Mouse (Mus musculus) adrenal gland, postnatal 14 days (tissue): Measurements from ENCODE around the gene Olfr412. TPM values are rescaled to one million over a fixed set of nuclear protein-coding genes. Genes with fewer than 3 reads are reported as not detected.

Experiments used
- DNase-seq: peaks from one replicate; pipeline ENCODE4 v3.0.0; 2021; ENCODE audit warnings: mixed read lengths
- long read RNA-seq, 2 experiments: library from polyadenylated mRNA; stranded (forward); transcript quantifications; one replicate each; pipeline ENCODE4 v2.0.0; 2021
- total RNA-seq: library from RNA; stranded (reverse); gene quantifications from 2 replicates; pipeline ENCODE4 v1.2.3, GENCODE M21; 2021

Olfr412 gene
- total RNA-seq = not detected in 2 replicates
- long read RNA-seq, experiment 1 = 0 reads
- long read RNA-seq, experiment 2 = 0 reads

- DNase-seq = no peak
These were observed at the start of gene Olfr412 for GRCm38 (mm10) chr11:74361769-74362168. TSS of gene Olfr412 (plus strand) at chr11:74362069.

GRCm38 (mm10) chr11:74326044-74326443 is 35.8 kb upstream of the Olfr412 start:
- DNase-seq = no peak

- no peak for DNase-seq
These were observed 33.1 kb upstream of the Olfr412 start for GRCm38 (mm10) chr11:74328781-74329180.

DNA sequence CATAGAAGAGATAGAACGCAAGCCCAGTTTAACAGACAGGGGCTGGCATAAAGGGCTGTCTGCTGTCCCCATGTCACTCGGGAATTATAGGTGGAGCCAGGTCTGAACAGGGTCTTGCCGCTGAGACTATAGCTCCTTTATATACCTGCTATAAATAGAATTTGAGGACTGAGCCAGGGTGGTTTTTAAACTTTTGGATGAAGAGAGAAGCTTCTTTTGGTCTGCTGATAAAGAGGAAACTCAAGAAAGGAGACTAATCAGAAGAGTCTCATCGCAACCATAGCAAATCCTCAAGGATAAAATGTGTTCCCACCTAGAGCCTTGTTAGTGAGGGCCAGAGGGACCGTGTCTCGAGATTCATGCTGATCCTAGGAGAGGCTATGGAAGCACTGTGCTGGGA is 23.9 kb upstream of the Olfr412 start, which contains the start of gene Olfr410:
Gene Olfr410 (minus strand): TSS at position 101 of the 400 bp plus-strand sequence.
- no peak for DNase-seq

DNA sequence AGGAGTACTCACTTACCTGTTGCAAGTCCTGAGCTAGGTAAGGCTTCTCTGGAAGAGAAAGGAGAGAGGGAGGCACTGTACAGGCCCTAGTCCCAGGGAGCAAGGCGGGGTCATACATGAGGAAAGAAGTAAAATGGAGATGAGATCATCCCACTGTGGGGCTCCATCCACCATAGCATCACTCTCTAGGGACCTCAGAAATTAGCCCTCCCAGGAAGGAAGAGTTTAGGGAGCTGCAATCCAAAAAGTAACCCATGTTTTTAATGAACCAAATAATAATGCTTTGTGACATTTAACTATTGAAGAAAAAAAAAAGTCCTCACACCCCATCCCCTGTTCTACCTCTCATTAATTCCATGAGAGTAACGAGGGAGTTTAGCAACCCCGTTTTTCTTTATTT is 9.3 kb upstream of the Olfr412 start, which contains the start of gene Olfr411:
Gene Olfr411 (minus strand): TSS at position 101 of the 400 bp plus-strand sequence.
- no peak for DNase-seq

DNA sequence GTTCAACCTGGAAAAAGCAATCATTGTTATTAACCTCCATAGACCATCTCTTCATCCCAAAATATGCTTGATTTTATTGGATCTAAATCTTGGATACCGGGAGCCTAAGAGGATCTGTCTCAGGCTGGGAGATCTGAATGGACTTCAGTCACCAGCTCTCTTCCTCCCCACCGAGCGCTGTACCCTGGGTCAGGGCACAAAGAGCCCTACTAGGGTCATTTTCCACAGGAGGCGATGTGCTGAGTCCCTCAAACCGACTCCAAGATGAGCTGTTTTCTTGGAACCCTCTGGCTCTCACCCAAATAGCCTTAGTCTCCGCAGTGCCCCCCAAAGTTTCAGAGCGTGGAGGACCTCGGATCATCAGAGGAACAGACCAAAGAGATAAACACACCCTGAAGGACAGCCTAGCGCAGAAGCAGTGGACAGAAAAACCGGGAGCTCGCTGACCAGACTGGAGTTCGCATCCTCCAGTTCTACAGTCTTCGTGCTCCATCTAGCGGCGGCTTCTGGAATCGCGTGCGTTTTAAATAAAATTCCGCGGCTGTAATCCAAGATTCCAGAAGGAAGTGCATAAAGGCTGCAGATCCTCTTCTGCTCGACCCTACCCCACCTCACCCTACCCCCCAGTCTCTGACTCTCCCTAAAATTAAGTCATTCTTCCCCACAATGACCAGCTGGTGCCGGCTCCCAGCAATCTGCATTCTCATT is 9.7 kb downstream of the Olfr412 start:
- peak; percentile 83 for DNase-seq

- DNase-seq = peak; percentile 75
These were observed 15.0 kb downstream of the Olfr412 start for GRCm38 (mm10) chr11:74376847-74377246.

- DNase-seq = peak; percentile 65
These were observed 17.5 kb downstream of the Olfr412 start for GRCm38 (mm10) chr11:74379166-74379873.

DNA sequence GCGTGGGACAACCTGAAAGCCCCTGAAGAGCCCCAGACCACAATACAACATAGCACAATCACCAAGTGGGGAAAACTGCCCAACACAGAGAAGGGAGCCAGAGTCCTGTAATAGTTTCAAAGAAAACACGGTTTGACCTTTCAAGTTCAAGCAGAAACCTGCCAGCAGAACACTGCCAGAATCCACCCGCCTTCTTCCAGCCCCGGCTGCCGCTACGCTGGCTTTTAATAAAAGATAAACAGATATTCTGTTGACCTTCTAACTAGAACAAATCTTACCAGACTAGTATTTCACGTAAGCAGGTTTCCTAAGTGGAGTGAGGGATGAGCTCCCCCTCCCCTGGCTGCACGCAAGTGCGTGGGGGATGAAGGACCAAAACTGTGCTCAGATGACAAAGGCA is 23.8 kb downstream of the Olfr412 start:
- peak; percentile 64 for DNase-seq

DNA sequence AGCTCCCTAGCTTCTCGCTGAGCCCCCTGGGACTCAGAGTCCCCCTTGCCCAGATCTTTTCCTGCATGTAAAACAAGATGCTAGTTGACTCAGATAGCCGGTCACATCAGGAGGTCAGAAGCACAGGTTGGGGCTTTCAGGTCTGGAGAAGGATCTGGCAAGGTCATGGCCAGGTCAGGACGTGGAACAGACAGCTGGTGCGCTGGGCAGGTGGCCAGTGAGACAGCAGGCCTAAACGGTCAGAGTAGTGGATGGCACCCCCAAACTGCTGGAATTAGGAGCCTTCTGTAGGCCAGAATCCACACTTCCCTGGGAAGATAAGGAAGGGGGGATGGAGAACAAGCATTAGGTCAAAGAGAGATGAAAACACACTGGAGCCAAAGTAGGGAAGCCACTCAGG is 25.3 kb downstream of the Olfr412 start:
- DNase-seq = no peak

DNA sequence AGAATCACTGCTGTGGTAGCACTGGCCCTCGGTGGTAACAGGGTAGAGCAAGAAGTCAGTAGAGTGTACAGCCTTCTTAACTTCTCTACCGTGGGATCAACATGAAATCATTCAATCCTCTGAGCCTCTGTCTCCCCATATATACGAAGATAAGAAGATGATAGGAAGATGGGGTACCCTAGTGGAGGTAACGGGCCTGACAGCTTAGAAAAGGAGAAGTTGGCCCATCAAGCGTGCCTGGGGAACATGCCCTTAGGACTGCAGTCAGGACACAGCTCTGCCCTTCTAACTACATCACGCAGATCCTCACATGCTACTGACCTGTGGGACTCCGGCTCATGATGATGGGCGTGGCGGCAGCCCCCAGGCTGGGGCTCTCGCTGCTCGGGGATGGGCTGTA is 30.0 kb downstream of the Olfr412 start:
- DNase-seq = no peak

DNA sequence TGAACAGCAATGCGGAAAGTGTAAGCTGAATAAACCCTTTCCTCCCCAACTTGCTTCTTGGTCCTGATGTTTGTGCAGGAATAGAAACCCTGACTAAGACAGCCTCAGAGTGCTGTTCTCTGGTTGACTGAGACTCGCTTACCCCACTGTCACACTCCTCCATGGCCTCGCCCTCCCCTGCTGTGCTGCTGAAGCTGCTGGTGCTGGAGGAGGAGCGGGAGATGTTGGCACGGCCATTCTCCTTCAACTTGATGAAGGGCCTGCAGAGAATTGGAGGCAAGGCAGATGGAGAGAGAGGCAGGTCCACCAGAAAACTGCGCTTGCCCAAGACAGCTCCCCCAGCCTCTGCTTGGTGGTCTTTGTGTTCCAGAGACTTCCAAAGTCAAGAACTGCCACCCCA is 31.0 kb downstream of the Olfr412 start:
- no peak for DNase-seq

DNA sequence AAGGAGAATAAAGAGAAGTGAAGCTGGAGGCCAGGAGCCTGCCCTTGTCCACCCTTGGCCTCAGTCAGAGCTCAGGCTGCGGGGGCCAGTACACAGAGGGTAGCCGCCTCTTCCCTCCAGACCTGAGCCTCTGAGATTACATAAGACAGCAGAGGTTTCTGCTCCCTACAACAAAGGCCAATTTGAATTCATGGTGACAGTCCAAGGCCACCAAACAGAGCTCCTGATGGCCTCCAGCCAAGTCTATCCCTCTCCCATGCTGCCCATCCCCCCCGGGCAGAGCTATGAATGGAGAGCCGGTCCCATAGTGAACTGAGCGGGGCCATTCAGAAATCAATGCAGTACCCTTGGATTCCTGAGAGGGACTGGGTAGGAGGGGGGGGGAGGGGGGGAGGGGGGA is 31.6 kb downstream of the Olfr412 start:
- DNase-seq = peak; percentile 84

- DNase-seq = peak; percentile 76
These were observed 33.7 kb downstream of the Olfr412 start for GRCm38 (mm10) chr11:74395583-74395982.

GRCm38 (mm10) chr11:74402126-74402525 is 40.3 kb downstream of the Olfr412 start:
- no peak for DNase-seq

DNA sequence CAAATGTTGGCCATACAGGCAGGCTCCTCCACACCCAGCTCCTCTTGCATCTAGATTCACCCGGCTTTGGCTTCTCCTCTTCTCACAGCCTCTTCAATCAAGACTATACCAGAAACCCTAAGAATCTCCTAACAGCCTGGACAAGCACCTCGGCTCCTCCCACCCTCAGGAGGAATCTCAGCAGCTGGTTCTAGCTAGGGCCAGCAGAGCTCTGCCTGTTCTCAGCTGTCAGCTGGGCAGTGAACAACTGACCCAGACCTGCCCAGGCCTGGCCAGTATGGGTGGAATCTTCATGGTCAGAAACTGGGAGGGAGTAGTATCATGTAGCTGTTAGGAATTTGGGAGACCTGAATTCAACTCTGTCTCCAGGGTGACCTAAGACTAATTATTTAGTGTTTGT is 42.3 kb downstream of the Olfr412 start:
- DNase-seq = no peak

DNA sequence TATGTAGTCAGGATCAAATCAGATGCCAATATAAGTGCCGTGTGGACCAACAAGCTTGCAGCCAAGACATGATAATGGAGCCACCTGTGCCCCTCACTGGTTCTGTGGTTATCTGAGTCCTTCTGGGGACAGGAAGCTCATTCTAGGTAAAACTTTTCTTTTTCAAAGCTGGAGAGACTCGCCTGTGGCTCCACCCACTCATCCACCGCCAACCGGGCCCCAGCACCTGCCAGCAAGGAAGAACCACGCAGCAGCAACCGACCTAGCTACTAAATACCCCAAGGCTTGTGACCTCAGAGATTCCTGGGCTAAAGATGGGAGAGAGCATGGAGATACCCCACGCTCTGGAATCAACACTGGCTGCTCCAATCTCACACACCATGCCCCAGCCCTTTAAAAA is 43.3 kb downstream of the Olfr412 start:
- DNase-seq = no peak

DNA sequence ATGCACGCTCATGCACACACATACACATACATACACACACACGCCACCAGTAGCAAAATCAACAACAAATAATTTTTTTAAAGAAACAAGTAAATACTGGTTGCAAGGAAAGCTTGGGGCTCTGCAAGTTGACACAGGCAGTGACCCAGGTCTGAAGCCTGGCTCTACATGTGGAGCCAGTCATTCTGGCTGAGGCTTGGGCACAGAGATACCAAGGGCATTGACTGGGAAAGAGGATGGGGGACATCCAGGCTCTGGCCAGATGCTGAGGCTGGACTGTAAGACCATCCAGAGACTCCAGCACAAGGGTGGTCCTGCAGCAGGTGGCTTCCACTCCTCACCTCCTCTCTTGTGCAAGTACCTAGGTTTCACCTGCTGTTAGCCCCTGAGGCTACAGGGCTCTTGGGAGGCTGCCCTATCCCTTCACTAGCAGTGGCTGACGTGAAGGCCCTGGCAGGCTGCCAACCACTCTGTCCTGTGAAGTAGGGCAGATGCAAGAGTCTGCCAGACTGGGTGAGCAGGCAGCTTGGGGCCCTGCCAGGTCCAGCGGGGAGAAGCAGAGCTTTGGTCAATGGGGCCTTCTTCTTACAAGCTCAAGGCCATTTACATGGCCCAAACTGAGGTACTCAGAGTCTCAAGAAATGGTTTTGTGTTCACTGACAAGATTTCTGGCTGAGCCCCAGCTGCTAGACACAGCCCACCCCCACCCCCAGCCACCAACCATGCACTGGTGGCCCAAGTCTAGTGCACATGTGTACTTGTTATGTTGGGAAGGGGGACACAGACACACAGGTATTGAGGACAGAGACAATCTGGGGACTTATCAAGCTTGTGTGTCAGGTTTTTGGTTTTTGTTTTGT is 46.9 kb downstream of the Olfr412 start:
- DNase-seq = peak; percentile 98

DNA sequence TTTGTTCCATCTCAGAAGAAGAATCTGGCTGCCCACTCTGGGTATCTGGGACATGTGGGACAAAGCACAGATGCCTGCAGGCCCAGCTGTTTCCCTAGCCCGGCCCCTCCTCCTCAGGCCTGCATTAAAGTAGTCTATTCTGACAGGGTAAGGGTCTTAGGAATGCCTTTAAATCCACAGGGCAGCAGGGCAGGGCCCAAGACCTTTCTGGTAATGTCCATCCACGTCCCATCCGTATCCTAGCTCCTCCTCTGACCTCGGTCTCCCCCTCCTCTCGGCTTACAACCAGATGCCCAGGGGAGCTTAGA is 47.5 kb downstream of the Olfr412 start:
- no peak for DNase-seq

DNA sequence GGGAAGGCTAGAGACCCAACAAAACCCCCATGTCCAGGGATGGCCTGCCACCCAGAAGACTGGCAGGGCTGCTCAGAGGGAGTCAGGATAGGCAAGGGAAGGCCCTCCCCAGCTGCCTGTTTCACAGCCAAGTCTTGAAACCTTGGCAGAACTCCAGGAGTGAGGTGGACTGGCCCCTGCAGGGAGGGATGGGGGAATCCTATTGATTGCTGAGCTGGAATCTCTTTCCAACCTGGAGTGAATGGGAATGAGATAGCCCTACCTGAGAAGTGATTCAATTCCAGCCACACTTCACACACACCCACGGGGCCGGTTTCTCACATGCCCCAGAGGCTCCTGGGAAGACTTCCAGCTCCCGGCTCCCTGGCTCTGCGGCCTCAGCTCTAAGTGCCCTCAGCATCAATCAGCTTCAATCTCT is 47.9 kb downstream of the Olfr412 start:
- DNase-seq = peak; percentile 83

DNA sequence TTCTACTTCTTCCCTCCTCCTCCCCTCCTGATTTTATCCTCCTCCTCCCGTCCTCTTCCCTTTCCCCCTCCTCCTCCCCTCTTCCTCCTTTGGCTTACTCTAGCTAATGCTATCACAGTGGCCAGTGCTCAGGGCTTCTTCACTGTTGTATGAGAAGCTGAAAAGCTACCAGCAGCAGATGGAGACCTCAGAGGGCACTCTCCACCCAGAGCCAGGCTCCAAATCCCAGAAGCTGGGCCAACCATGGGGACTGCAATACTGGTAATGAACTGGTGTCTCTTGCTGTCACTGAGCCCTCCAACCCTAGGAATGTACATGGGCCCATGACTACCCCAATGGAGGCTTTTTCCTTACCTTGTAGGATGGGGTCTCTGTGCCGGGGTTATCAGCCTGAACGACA is 50.1 kb downstream of the Olfr412 start:
- no peak for DNase-seq

GRCm38 (mm10) chr11:74412462-74412861 is 50.6 kb downstream of the Olfr412 start:
- DNase-seq = no peak

- no peak for DNase-seq
These were observed 51.6 kb downstream of the Olfr412 start for GRCm38 (mm10) chr11:74413449-74413972.
